Mouse (Mus musculus): ENCODE measurements around the gene Plcb1.

Plcb1 gene

DNA sequence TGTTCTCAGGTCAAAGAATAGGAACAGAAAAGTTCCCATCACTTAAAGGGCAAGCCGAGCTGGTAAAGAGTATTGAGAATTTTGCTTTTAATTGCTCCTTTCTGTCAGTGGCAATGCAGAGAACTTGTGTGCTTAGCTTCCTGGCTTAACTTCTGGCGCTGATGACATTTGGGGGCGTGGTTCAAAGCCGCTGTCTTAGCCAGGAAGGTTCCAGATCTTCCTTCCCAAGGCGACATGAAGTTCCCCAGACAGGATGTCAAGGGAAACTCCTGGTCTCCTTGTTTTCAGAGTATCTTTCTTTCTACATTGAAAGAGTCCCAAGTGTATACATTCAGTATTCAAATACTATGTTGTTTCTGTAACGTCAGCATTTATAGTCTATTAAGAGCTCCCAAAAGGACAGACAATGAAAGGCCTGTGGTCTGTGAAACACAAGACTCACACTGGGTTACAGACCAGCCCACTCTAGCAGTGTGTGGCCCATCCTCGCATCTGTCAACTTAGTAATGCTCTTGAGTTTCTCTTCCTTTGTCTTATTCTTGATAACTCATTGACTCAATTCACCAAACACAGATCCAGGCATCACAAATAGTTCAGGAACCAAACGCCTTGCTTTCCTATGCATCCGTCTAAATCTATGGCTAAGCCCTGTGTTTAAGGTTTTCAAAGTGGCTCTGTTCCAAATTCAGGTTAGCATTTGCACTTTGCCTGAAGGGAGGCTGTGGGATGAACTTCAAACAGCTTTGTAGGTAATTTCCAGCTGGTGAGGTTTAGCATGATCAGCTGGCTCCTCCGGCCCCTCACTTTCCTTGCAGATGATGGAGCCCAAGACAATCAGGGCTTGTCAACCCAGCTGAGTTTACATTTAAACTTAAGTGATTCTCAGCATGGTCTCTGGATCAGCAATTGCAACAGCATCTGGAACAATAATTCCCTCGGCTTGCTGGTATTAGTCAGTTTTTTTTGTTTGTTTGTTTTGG, 418.6 kb downstream of the Plcb1 start:
- no peak for DNase-seq (ENCODE audit: low spot score)

DNA sequence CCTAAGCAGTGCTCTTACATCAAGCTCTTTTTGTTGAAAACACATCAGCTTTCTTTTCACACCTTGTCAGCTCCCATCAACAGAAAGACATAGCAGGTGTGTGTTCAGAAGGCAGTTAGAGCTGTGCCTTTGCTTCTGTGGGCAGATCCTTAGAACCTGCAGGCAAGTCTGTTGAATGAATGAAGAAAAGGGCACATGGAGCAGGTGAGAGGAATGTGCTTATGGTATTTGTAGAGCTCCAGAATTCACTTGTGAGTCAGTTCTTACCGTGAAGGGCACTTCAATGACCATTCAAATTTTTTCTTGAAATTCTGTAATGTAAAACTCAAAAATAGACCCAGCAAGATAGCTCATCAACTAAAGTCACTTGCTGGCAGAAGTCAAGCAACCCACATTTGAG, 423.0 kb downstream of the Plcb1 start:
- no peak for DNase-seq (ENCODE audit: low spot score)

DNA sequence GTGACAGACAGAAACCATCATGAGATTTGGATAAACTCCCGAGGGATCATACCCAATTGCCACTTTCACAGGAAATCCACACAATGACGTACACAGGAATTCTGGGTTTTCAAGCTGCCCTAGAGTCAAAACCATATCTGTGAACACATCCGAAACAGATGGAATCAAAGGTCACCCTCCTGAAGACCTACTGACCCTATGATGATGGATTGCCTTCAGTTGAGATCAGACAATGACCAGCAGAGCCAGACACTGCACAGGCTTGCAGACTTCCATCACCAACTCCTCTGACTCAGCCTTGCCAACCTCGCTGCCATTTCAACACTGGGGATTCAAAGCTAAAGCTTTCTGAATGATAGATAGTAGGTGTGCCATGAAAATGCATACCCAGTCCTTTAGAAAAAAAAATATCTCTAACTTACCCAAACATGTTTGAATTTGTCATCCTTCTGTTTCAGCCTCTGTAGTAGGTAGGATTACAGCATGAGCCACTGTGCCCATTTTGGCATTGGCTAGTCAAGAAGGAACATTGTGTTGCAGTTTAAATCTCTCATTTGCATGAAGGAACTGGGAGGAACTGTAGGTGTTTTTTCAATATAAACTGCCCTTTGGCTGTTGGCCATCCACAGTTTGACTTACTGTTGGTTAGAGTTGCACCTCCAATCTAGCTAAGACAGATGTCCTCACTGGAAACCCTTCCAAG, 429.0 kb downstream of the Plcb1 start:
- no peak for DNase-seq (ENCODE audit: low spot score)

DNA sequence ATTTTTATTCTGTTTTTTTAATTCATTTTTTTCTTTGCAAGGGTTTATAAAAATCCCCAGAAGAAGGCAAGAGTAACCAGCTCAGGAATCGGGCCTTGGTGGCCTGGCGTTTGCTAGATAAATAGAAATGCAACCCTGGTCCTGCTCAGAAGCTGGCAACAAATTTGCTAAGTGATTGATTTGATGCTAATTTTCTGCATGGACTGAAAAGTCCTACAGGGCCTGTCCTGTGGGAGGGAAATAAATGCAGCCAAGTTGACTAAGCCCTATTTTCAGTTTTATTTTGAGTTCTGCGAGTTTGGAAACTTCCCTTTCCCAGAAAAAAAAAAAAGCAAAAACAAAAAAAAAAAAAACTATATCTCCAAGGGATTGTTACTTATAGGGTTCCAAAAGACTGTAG, 433.5 kb downstream of the Plcb1 start:
- DNase-seq (ENCODE audit: low spot score) = no peak

DNA sequence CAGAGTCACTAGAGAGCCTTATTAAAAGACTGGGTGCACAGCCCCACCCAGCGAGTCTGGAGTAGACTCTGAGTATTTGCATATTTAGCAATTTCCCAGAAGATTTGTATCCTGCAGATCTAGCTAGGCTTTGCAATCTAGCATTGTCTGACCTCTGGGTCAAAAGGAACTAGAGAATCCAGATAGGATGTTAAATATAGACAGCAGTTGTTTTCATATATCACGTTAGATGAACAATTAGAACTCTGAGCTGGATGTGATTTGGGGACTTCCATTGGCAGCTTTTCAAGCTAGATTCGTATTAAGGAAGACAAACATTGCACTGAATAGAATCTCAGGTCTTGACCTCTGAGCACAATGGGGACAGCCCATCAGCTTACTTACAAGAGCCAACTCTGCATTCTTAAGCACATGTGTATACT, 439.7 kb downstream of the Plcb1 start:
- no peak for DNase-seq (ENCODE audit: low spot score)

DNA sequence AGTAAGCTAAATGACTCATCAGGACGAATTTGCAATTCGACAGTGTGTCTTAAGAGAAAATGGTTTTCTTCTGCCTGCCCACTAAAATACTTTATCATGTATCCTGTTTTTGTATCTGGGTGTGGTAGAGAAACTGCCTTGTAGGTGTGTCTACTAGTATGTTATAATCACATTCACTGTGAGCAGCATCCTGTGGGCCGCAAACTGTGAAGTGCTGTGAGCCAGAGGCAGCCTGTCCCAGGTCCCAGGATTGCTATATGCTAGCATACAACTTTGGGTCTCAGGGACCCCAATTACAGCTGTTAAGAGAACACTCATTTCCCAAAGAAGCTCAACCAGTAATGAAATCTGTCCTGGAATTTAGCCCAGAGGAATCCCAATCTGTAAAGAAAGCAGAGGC, 444.4 kb downstream of the Plcb1 start:
- DNase-seq (ENCODE audit: low spot score) = no peak

DNA sequence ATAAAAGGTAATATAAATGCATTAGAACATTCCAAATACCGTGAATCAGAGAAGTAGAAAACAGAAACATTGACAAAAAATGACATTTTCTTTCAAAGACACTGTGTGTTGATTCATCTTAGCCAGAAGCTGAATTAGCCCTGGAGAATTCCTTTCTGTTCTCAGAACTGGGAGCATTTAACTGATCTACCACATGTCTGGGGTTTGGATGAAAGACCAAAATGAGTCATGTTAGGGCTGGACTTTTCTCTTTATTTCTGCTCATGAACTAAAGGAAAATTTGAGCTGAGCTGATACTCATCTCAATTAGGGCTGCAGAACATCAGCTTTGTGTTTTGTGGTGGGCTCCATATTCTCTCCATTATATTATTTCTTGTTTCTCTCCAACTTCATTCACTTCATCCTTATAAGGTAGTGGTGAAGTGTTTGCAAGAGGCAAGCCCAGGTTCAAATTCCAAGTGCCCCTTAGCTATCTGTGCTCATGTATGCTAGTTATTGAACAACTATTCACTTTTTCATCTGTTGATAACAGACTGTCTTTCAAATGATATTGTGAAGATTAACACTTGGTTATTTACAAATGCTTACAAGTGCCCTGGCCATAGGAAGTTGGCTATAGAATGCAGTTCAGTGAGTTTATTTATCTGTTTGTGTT, 456.9 kb downstream of the Plcb1 start:
- no peak for DNase-seq (ENCODE audit: low spot score)

DNA sequence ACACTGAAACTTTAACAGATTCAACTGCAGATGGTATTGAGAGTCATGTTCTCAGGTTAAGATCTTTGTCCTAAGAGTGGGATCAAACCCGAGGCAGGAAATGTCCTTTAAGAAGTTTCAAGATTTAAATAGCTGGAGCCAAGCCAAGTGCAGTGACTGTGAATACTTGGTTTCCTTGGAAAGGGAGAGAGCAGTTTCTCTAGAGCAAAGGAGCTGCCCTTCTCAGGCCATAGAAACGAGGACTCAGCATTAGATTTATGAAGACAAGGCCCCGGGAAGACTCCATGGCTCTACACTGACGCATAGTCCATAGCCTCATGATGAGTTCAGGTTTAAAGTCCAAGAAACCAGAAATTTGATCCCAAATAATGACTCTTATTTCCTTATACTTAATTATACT, 457.9 kb downstream of the Plcb1 start:
- DNase-seq (ENCODE audit: low spot score) = no peak

DNA sequence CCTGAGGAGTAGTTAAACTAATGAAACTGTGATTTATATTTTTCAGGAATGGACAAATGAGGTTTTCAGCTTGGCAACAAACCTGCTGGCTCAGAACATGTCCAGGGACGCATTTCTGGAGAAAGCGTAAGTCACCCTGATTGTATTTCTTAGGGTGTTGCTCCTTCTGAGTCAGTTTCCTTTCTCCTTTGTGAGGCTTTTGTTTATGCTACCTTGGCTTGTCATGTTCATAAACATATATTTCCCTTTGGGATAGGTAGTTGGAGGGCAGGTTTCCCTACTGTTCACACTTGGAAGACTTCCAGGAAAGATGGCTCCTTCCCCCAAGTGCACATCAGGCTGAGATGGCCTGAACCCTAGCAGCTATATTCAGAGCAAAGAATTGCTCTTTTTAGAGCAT, 464.1 kb downstream of the Plcb1 start:
- no peak for DNase-seq (ENCODE audit: low spot score)

DNA sequence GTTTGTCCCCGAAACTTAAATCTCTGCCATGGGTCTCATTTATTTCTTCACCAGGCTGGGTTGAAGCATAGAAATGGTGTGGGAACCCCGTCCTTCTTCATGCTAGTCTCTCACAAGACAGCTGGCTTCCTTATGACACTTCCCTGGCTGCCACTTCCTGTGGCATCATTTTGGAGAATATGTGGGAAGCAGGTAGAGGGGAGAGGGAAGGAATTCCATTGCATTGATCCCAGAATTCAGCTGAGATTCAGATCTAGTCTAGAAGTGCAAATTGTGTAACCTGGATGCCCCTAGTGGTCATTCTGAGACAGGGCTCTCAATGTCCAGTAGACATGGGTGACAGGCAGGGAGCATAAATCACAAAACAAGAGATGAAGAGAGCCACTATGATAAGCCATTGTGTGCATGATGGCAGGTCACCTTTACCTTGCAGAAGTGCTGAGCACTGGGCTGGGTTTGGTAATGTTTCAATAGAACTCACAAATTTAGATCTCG, 466.0 kb downstream of the Plcb1 start:
- no peak for DNase-seq (ENCODE audit: low spot score)

DNA sequence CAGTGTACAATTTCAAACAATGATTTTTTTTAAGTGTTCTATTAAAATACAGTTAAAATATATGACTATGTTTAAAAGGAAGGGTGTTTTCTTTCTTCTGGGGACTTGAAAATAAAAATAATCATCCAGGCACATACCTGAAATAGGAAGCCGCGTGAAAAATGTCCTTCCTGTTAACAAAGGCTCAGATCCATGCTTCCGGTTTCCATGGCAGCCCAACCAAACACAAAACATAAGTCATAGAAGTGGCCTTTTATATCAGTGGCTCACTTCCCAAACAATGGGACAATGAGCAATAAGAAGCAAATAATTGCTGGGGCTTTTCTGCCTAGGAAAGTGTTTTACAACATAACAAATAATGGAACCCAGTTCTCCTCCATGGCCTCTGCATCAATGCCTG, 473.3 kb downstream of the Plcb1 start:
- no peak for DNase-seq (ENCODE audit: low spot score)

DNA sequence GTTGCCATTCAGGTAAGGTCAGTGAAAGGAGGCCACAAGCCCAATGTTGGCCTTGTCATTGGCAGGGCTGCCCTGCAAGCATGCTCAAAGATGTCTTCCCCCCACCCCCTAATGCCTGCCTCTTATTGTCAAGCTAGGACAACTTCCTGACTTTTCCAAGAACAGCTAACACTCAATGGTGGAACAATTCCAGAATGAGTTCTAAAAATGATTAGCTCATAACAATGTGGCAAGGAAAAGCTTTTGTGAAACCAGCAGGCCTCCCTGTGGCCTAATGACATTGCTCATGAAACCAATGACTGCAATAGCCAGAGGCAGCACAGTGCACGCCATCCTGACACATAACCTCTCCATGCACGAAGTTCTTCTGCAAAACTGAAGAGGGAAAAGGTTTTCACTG, 478.1 kb downstream of the Plcb1 start:
- DNase-seq (ENCODE audit: low spot score) = no peak

DNA sequence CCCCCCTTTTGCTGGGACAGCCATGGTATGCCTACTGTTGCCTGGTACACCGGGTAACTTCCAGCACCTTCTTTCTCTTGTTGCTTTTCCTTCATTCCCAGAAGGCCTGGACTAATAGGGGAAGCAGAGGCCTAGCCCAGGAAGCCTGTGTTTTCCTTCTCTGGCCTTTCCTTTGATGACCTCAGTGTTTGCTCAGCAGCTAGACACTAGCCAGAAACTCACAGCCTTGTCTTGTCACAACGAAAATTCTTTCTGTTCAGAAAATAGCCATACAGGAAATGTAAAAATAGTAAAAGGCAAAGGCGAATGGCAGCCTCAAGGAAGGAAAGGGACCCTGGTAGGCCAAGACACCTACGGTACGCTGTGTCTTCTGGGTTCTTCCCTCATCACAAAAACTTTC, 489.1 kb downstream of the Plcb1 start:
- no peak for DNase-seq (ENCODE audit: low spot score)

DNA sequence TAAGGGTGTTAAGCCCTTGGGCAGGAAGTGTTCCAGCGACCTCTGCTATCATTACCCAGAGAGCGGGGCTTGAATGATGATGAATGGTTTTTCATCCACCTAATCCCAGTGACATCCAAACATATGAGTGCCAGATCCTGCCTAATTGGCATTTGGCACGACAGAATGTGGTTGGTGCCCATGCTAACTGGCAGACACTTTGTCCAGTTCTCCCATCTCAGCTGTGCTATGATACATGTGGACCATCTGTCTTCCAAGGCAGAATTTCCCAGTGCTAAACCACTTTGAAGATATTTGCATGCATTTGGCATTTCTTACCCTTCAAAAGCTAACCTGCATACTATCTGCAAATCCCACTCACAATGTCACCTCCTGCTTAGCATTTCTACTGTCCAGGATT, 492.6 kb downstream of the Plcb1 start:
- DNase-seq (ENCODE audit: low spot score) = no peak

DNA sequence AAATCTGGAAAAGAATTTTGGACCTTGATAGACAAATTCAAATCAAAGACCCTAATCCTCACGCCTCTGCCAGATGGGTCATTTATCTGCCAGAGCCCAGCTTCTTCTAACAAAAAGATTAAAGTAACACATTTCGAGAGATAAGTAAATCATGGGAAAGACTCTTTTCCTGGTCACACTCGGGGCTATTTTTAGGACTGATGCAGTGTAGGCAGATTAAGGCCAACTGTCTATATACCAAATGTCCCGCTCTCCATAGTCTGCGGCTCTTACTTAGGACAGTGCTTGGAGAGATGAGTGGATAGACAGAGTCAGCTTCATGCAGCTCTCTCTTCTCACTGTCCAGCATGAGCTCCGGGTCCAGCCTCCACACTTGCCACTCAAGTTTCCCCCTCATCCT, 493.2 kb downstream of the Plcb1 start:
- no peak for DNase-seq (ENCODE audit: low spot score)

DNA sequence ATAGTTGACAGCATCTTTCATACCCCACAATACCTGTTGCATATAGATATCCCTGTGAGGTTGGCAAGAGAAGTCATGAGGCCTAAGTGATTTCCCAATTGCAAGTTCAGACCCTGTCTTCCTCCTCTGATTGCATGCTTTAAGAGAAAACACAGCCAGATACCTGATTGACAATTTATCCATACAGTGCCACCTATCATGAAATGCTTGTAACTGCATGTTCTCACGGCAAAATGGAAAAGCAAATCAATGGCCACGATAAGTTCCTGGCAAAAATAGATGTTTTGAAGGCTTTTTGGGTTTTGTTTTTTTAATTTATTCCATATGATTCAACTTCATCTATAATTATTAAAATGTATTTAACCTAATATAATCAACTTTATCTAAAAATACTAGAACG, 497.9 kb downstream of the Plcb1 start:
- no peak for DNase-seq (ENCODE audit: low spot score)

DNA sequence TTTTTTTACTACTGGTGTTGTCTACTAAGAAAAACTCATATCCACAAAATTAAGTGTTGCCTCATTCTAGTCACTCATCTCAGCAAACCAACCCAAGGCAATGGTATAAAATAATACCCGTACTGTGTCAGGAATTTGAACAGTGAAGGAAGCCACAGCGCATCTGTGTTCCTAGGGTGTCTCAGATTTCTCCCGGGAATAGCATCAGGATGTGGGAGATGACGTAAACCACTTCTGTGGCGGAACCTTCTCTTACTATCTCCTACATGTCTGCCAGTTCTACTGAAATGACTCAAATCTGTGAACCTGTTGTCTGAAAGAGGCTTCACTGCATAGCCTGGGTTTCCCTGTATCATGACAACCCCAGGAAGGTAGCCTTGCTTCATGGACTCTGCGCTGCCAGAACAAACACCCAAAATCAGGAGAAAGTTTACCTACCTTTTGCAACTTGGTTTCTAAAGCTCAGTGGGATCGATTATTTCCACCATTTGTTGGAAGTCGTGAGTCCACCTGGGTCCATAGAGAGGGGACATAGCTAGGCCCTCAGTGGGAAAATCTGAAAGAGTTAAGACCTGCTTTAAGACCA, 510.4 kb downstream of the Plcb1 start:
- DNase-seq (ENCODE audit: low spot score) = no peak

DNA sequence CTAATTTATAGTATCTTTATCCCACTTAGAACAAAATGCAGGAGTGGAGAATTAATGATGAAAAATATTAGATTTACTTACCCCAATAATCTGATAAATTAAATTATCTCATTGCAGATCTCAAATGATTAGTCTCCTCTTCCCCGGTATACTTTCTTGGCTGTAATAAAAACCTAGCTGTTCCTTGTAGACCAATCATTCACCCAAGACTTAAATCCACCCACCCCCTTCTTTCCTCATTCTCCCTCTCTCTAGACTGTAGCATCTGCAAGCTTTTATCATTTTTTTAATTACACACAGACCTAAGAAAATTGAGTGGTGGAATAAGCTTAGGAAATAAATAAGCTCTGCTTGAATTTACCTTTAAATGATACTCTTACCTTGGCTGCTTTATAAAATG, 514.6 kb downstream of the Plcb1 start:
- DNase-seq (ENCODE audit: low spot score) = no peak

DNA sequence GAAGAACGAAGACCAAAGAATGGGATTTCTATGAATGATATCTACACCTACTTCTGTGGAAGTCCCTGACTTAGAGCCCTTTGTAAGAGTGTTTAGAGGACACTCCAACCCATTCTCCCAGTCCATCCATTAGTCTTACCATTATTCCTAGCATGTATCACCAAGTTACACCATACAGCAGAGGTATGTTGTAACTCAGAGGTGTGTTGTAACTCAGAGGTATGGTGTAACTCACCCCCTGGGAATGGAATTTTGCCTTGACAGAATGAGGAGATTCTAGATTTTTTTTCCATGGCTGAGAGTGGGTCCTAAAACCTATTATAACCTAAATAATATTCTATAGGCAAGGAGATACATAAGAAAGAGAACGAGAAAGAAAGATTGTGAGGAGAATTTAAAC, 516.6 kb downstream of the Plcb1 start:
- DNase-seq (ENCODE audit: low spot score) = no peak

DNA sequence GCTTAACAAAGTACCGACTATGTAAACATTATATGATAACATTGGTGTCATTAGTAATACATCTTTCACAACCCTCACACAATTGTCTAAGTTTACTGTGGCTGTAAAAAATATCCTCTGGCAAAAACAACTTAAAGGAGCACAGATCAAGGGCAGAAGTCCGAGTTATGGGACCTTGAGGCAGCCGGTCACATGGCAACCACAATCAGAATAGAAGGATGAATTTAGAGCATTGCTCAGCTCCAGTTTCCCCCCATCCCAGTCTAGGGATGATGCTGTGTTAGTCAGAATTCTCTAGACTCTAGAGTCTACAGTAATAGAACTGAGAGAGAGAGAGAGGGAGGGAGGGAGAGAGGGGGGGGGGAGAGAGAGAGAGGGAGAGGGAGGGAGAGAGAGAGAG, 519.3 kb downstream of the Plcb1 start:
- no peak for DNase-seq (ENCODE audit: low spot score)

DNA sequence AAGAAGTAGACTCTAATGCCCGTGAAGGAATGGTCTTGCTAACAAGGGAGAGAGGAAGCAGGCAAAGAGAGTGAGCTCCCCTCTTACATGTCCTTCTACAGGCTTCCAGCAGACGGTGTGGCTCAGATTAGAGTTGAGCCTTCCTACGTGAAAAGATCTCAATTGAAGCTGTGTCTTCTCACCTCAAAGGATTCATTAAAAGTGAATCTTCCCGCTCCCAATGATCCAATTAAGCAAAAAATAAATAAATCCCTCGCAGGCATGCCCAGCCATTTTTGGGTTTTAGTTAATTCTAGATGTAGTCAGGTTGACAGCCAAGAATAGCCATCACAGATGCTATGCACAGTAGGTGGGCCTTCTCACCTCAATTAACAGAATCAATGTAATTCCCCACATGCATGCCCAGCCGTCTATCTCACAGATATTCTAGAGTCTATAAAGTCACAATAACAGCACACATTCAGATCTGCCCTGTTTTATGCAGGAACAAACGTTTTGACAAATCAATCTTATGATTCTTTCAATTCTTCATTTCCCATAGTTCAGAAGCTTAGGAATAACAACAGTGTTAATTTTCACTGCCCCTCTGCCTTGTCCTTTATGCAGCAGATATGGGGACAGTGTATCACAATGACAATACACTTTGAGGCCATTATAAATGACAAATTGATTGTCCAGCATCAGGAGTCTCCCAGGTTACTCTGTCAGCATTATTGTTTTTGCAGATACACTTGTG, 520.0 kb downstream of the Plcb1 start:
- no peak for DNase-seq (ENCODE audit: low spot score)

DNA sequence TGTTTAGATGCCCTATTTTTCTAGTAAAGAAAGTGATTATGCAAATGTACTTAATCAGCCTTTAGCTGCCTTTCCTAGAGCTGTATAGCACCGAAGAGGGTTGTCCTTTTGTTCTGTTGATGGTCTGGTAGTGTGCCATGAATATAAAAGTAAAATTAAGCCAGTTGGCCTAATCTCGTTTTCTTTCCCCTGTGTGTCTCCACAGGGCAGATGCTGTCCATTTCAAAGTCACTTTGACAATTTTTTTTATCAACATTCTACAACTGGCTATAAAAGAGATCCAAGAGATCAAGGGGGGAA, 520.6 kb downstream of the Plcb1 start:
- DNase-seq (ENCODE audit: low spot score) = no peak
